Mouse (Mus musculus) gastrocnemius, postnatal 36 days (tissue): ENCODE data around the gene Bmp8b. TPM values are rescaled to one million over a fixed set of nuclear protein-coding genes. Genes with fewer than 3 reads are reported as not detected.

Experiments used
- DNase-seq, 2 experiments: peaks; one replicate each; pipeline ENCODE4 v3.0.0; 2022
- intact Hi-C: fragments of 180-260 bp; cut with DNase I; formaldehyde crosslinking; loops from one replicate; pipeline ENCODE4 v1.15.1; 2025
- total RNA-seq, 2 experiments: library from RNA; stranded (reverse); gene quantifications; 2 replicates each; pipeline ENCODE4 v1.2.3; 2021

Gene Bmp8b
- total RNA-seq, 2 experiments from 2014 or later, result not detected

DNA sequence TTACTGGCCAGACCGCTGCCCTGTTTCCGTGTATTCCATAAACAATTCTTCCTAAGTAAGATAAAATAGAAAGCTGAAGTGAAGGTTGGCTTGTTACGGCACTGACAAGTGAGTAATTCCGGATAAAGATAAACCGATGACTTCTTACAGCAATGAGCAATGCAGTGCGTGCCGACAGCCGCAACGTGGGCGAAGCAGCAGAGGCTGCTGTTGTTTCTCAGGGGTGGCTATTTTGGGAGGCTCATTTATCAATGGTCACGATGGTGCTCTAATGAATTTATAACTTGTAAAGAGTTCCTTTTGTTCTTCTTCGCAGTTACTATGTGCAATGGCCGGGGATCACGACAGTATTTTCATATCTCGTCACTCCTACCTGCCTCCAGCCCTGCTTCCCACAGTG lies 59.2 kb downstream of the Bmp8b start:
- intact Hi-C loops, result no loop called here
- no peak for DNase-seq

DNA sequence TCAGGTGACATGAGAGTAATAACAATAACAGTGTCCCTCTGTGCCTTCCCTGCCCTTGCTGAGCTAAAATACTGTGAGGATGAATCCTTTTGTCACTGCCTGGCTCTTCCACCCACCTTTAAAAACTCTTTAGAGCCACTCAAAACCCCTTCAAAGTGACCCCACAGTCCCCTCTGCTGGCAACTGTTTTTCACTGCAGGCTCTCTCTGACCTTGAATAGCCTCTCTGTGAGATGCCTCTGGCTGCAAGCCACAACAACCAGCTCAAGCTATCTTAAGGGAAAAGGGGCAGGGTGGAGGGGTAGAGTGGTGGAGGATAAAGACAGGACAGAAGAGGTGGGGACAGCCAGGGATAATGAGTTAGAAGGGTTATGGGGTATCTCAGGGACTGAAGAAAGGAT lies 66.8 kb downstream of the Bmp8b start:
- intact Hi-C loops, result no loop called here
- no peak for DNase-seq

Other genes starting within 250 kb of the Bmp8b start
- gene Cap1, start 219.1 kb upstream of the Bmp8b start, total RNA-seq, result 10 to 100 TPM; 17.5 to 19.8 TPM
- under 1 TPM; 0.13 to 0.39 TPM for gene Mfsd2a, start 144.0 kb upstream of the Bmp8b start, total RNA-seq
- gene Mycl, start 109.5 kb upstream of the Bmp8b start, total RNA-seq, result under 1 TPM; 0.41 to 0.52 TPM
- gene Trit1, start 88.6 kb upstream of the Bmp8b start, total RNA-seq, result 1 to 10 TPM; 7.7 to 7.9 TPM
- gene Oxct2b, start 11.1 kb downstream of the Bmp8b start, total RNA-seq, result not detected
- 10 to 100 TPM; 17.5 to 19.2 TPM for gene Ppie, start 34.8 kb downstream of the Bmp8b start, total RNA-seq
- not detected for gene Hpcal4, start 78.1 kb downstream of the Bmp8b start, total RNA-seq
- 10 to 100 TPM; 33.4 to 44.6 TPM for gene Nt5c1a, start 96.3 kb downstream of the Bmp8b start, total RNA-seq
- 1 to 10 TPM; 5.7 to 8.4 TPM for gene Heyl, start 128.4 kb downstream of the Bmp8b start, total RNA-seq
- 100 to 1,000 TPM; 294 to 317 TPM for gene Pabpc4, start 157.2 kb downstream of the Bmp8b start, total RNA-seq
- under 1 TPM; 0.15 to 0.23 TPM for gene Oxct2a, start 218.5 kb downstream of the Bmp8b start, total RNA-seq
- gene Bmp8a, start 238.1 kb downstream of the Bmp8b start, total RNA-seq, result 1 to 10 TPM in 1 of 2 experiments, under 1 TPM in 1; 0.38 to 1.6 TPM